Mouse (Mus musculus) hindbrain, embryonic 12.5 days (tissue): ENCODE measurements at regions not wholly inside any gene's neighbourhood (a gene's known extent, or its start where the extent isn't known, plus 50 kb on each side); places are given as distances from the start of the nearest gene placed in this dataset. TPM values are rescaled to one million over a fixed set of nuclear protein-coding genes. Genes with fewer than 3 reads are reported as not detected.

Experiments
- microRNA-seq: library from miRNA; unstranded; fragments of <30 nt; microRNA quantifications from one replicate; pipeline ENCODE4, GENCODE M21; 2017

Small RNA genes lying in the stretch of these regions (microRNA-seq; reads per million reads assigned to microRNA genes)
- not detected for gene Gm26469
